Comparison of ENCODE assay signal across 9 mouse cellular contexts in the genomic region with DNA sequence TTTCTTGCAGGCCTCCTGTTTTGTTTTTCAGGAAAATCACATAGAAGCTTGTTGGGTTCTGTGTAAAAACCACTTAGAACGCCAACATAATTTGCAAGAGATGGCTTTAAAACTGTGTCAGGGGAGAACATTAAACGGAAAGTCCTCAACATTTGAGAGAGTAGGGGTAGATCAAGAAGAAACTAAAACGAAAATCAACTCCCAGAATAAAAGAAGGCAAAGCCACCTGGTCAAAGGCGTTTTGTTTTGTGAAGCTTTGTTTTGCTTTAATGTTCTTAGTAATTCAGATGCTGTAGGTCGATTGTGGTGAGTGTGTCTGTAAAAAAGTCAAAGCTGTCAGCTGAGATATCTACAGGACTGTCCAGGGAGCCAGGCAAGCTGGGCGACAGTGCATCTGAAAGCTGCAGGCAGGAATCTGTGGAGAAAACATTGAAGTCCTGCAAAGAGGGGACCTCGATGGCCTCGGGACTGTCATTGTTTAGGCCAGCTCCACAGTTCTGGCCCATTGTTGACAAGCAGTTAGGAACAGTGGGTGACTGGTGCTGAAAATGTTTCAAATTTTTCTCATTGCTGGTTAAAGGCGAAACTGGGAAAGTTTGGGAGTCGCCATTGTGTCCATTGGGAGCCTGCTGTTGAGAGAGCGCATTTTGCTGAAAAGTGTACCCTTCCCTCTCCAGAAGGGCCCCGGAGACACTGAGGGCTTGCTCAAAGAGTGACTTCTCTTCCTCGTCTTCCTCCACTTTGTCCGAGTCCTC. TPM values are rescaled to one million over a fixed set of nuclear protein-coding genes. Genes with fewer than 3 reads are reported as not detected.
DNase-seq lines count a peak whose midpoint lies in the region; ATAC-seq and TF ChIP-seq lines count a peak whose summit lies in the region.
"Had no signal": no experiment of that assay in that cellular context is flagged by ENCODE, and none has a peak within 500 bp of the region (broad histone marks: within the 10 kb centered on the region; RNA-seq: fewer than 3 reads in every experiment).

No protein-coding gene starts in this region.

- H3K9me3 ChIP-seq in embryonic facial prominence, embryonic 11.5 days (replicated peaks; ENCODE audit: control insufficient read depth, low read length), result no peaks in the 10 kb centered on the region
- no peaks in the 10 kb centered on the region for H3K9me3 ChIP-seq in hindbrain, embryonic 14.5 days (ENCODE audit: control insufficient read depth, low read length)
- no peaks in the 10 kb centered on the region for H3K9me3 ChIP-seq in neural tube, embryonic 12.5 days

- peak overlapping the region; percentile 63 for H3K27ac ChIP-seq in liver, adult 2 months (replicated peaks; ENCODE audit: insufficient read depth, low read depth, low read length)
- peak overlapping the region; percentile 76; the same call in 1 of the 2 replicates for H3K27ac ChIP-seq in embryonic facial prominence, embryonic 11.5 days (replicated peaks; ENCODE audit: low read depth, low read length)
- peak overlapping the region; percentile 100 for H3K27ac ChIP-seq in hindbrain, embryonic 14.5 days
- H3K27ac ChIP-seq in neural tube, embryonic 12.5 days, result peak overlapping the region; percentile 100

- peaks cover 29% of the 10 kb centered on the region; the same call in 1 of the 2 replicates for H3K27me3 ChIP-seq in liver, adult 2 months (ENCODE audit: control insufficient read depth, insufficient read depth, low read length)
- peaks cover 67% of the 10 kb centered on the region for H3K27me3 ChIP-seq in embryonic facial prominence, embryonic 11.5 days (ENCODE audit: control insufficient read depth, insufficient read depth, low read length)
- H3K27me3 ChIP-seq in hindbrain, embryonic 14.5 days (ENCODE audit: control insufficient read depth, insufficient read depth, low read length), result peaks cover 39% of the 10 kb centered on the region; the same call in 1 of the 2 replicates
- H3K27me3 ChIP-seq in neural tube, embryonic 12.5 days (replicated peaks), result no peaks in the 10 kb centered on the region

- no peak overlapping the region for H3K4me3 ChIP-seq in liver, adult 2 months (ENCODE audit: insufficient read depth, low read depth, low read length)
- H3K4me3 ChIP-seq in embryonic facial prominence, embryonic 11.5 days (ENCODE audit: low read depth, low read length), result peak overlapping the region; percentile 34
- H3K4me3 ChIP-seq in hindbrain, embryonic 14.5 days (replicated peaks; ENCODE audit: low read length), result peak overlapping the region; percentile 71
- H3K4me3 ChIP-seq in neural tube, embryonic 12.5 days, result peak overlapping the region; percentile 74

- 8% methylated on average over 14 of the region's 14 CpGs for WGBS in liver, adult 2 months
- 1% methylated on average over 14 of the region's 14 CpGs for WGBS in embryonic facial prominence, embryonic 11.5 days
- WGBS in hindbrain, embryonic 14.5 days, result under 1% methylated on average over 14 of the region's 14 CpGs
- WGBS in neural tube, embryonic 12.5 days, result 2% methylated on average over 14 of the region's 14 CpGs

- no peak for TF ChIP-seq POLR2A in liver, adult 2 months (IDR thresholded peaks at IDR 0.05; ENCODE audit: extremely low read depth, insufficient read depth, low read length)

- H3K4me2 ChIP-seq in embryonic facial prominence, embryonic 11.5 days (ENCODE audit: low read depth, low read length), result peak overlapping the region; percentile 32
- H3K4me2 ChIP-seq in hindbrain, embryonic 14.5 days (replicated peaks), result peak overlapping the region; percentile 81
- peak overlapping the region; percentile 99 for H3K4me2 ChIP-seq in neural tube, embryonic 12.5 days (replicated peaks)

- no peaks in the 10 kb centered on the region; the same call in 1 of the 2 replicates for H3K4me1 ChIP-seq in liver, adult 2 months (ENCODE audit: control insufficient read depth, insufficient read depth, low read length)
- no peaks in the 10 kb centered on the region; the same call in 1 of the 2 replicates for H3K4me1 ChIP-seq in embryonic facial prominence, embryonic 11.5 days (ENCODE audit: control insufficient read depth, insufficient read depth, low read length)
- H3K4me1 ChIP-seq in hindbrain, embryonic 14.5 days (replicated peaks; ENCODE audit: control insufficient read depth, insufficient read depth, low read length), result peaks cover 12% of the 10 kb centered on the region
- H3K4me1 ChIP-seq in neural tube, embryonic 12.5 days, result peaks cover 57% of the 10 kb centered on the region

- H3K9ac ChIP-seq in liver, adult 2 months (ENCODE audit: low read depth, low read length), result peak overlapping the region; percentile 44
- peak overlapping the region; percentile 62 for H3K9ac ChIP-seq in embryonic facial prominence, embryonic 11.5 days (replicated peaks; ENCODE audit: low read length)
- peak overlapping the region; percentile 99 for H3K9ac ChIP-seq in hindbrain, embryonic 14.5 days
- peak overlapping the region; percentile 99 for H3K9ac ChIP-seq in neural tube, embryonic 12.5 days

- no peaks in the 10 kb centered on the region for H3K36me3 ChIP-seq in liver, adult 2 months (ENCODE audit: control insufficient read depth, insufficient read depth, low read length)
- no peaks in the 10 kb centered on the region for H3K36me3 ChIP-seq in embryonic facial prominence, embryonic 11.5 days (replicated peaks; ENCODE audit: control insufficient read depth, insufficient read depth, low read depth, low read length)
- 0 out of 2 replicates have a peak, but pooled peaks cover 3% of the 10 kb centered on the region for H3K36me3 ChIP-seq in hindbrain, embryonic 14.5 days (replicated peaks; ENCODE audit: control insufficient read depth, insufficient read depth)
- H3K36me3 ChIP-seq in neural tube, embryonic 12.5 days, result peaks cover 3% of the 10 kb centered on the region; the same call in 1 of the 2 replicates

- H3K79me2 ChIP-seq in liver, adult 2 months (ENCODE audit: control insufficient read depth, insufficient read depth, low read length), result no peaks in the 10 kb centered on the region

- no peak for DNase-seq in liver, adult 2 months (ENCODE audit: extremely low read depth, low read depth, low spot score)
- DNase-seq in liver, result no peak
- DNase-seq in embryonic facial prominence, embryonic 11.5 days (ENCODE audit: low spot score), result no peak
- peak; percentile 64 for DNase-seq in hindbrain, embryonic 14.5 days (ENCODE audit: low spot score)
- DNase-seq in cerebellum, adult 18-20 months, result no peak
- no peak for DNase-seq in testis, postnatal 10 days (ENCODE audit: low spot score)
- no peak for DNase-seq in right cerebral cortex, postnatal 36 days (ENCODE audit: low spot score in 2 of 2)

- no peak for ATAC-seq in embryonic facial prominence, embryonic 11.5 days (replicated peaks; ENCODE audit: insufficient number of reproducible peaks, low FRiP score, low TSS enrichment, low read depth)
- no peak for ATAC-seq in hindbrain, embryonic 14.5 days (ENCODE audit: low FRiP score)
- ATAC-seq in neural tube, embryonic 12.5 days (ENCODE audit: low FRiP score, low read depth), result no peak

- TF ChIP-seq CTCF in liver, adult 2 months (IDR thresholded peaks at IDR 0.05; ENCODE audit: low read depth, low read length), result no peak

RNA-seq across cellular contexts. Expression of a gene that starts 1.8 kb away (rescaled TPM):
- total RNA-seq in liver, adult 2 months (2014; rRNA removed), result 0.09 and 0.40 TPM in 2 replicates
- polyA plus RNA-seq in liver, adult 2 months (2012; rRNA removed), result 0.27 and 0.34 TPM in 2 replicates
- polyA plus RNA-seq in embryonic facial prominence, embryonic 11.5 days (2014; fragmentation: Nextera tagmentation; extraction: Ambion mirVana), result 19.4 and 24.1 TPM in 2 replicates
- 27.6 and 35.1 TPM in 2 replicates for polyA plus RNA-seq in hindbrain, embryonic 14.5 days (2014; fragmentation: Nextera tagmentation; extraction: Ambion mirVana)
- 25.6 and 34.2 TPM in 2 replicates for polyA plus RNA-seq in neural tube, embryonic 12.5 days (2016; fragmentation: Nextera tagmentation; extraction: Ambion mirVana)
- total RNA-seq: granulocyte monocyte progenitor cell, adult 5-6 weeks had no signal

RNA-seq across cellular contexts. Expression of a gene that starts 4.7 kb away (rescaled TPM):
- 0.13 TPM in 1 of 2 replicates, not detected in the other for total RNA-seq in liver, adult 2 months (2014; rRNA removed)
- 0.10 and 0.18 TPM in 2 replicates for polyA plus RNA-seq in liver, adult 2 months (2012; rRNA removed)
- polyA plus RNA-seq in embryonic facial prominence, embryonic 11.5 days (2014; fragmentation: Nextera tagmentation; extraction: Ambion mirVana), result 1.1 TPM in 2 replicates
- polyA plus RNA-seq in hindbrain, embryonic 14.5 days (2014; fragmentation: Nextera tagmentation; extraction: Ambion mirVana), result 2.6 and 3.0 TPM in 2 replicates
- polyA plus RNA-seq in neural tube, embryonic 12.5 days (2016; fragmentation: Nextera tagmentation; extraction: Ambion mirVana), result 4.7 and 5.0 TPM in 2 replicates

RNA-seq across cellular contexts. Expression of a gene that starts 14.5 kb away (rescaled TPM):
- 0.09 TPM in 1 of 2 replicates, not detected in the other for total RNA-seq in liver, adult 2 months (2014; rRNA removed)
- polyA plus RNA-seq in liver, adult 2 months (2012; rRNA removed), result 0.02 TPM in 2 replicates
- 0.13 and 0.22 TPM in 2 replicates for polyA plus RNA-seq in embryonic facial prominence, embryonic 11.5 days (2014; fragmentation: Nextera tagmentation; extraction: Ambion mirVana)
- 4.1 and 5.0 TPM in 2 replicates for polyA plus RNA-seq in hindbrain, embryonic 14.5 days (2014; fragmentation: Nextera tagmentation; extraction: Ambion mirVana)
- polyA plus RNA-seq in neural tube, embryonic 12.5 days (2016; fragmentation: Nextera tagmentation; extraction: Ambion mirVana), result 6.4 and 7.0 TPM in 2 replicates
- total RNA-seq: granulocyte monocyte progenitor cell, adult 5-6 weeks had no signal

RNA-seq across cellular contexts. Expression of a gene that starts 28.8 kb away (rescaled TPM):
- 0.28 TPM in 1 of 2 replicates, not detected in the other for total RNA-seq in liver, adult 2 months (2014; rRNA removed)
- 0.23 and 0.39 TPM in 2 replicates for polyA plus RNA-seq in liver, adult 2 months (2012; rRNA removed)
- 0.31 and 0.34 TPM in 2 replicates for polyA plus RNA-seq in embryonic facial prominence, embryonic 11.5 days (2014; fragmentation: Nextera tagmentation; extraction: Ambion mirVana)
- polyA plus RNA-seq in hindbrain, embryonic 14.5 days (2014; fragmentation: Nextera tagmentation; extraction: Ambion mirVana), result 19.7 and 22.5 TPM in 2 replicates
- 7.1 and 9.7 TPM in 2 replicates for polyA plus RNA-seq in neural tube, embryonic 12.5 days (2016; fragmentation: Nextera tagmentation; extraction: Ambion mirVana)

RNA-seq across cellular contexts. Expression of a gene that starts 41.6 kb away (rescaled TPM):
- total RNA-seq in liver, adult 2 months (2014; rRNA removed), result 0.28 and 0.40 TPM in 2 replicates
- 0.10 and 0.16 TPM in 2 replicates for polyA plus RNA-seq in liver, adult 2 months (2012; rRNA removed)
- polyA plus RNA-seq in embryonic facial prominence, embryonic 11.5 days (2014; fragmentation: Nextera tagmentation; extraction: Ambion mirVana), result 0.39 and 1.4 TPM in 2 replicates
- 175 and 180 TPM in 2 replicates for polyA plus RNA-seq in hindbrain, embryonic 14.5 days (2014; fragmentation: Nextera tagmentation; extraction: Ambion mirVana)
- polyA plus RNA-seq in neural tube, embryonic 12.5 days (2016; fragmentation: Nextera tagmentation; extraction: Ambion mirVana), result 72.6 and 76.1 TPM in 2 replicates

Comparison
In these comparisons a context has a peak if more than half of its experiments do, and no peak if none do; other contexts are left out.
1. H3K9ac ChIP-seq: peak in every context shown above with its lines; median percentile 99 in hindbrain, embryonic 14.5 days; 99 in neural tube, embryonic 12.5 days; 62 in embryonic facial prominence, embryonic 11.5 days; 44 in liver, adult 2 months.
2. H3K4me2 ChIP-seq: peak in every context shown above with its lines; median percentile 99 in neural tube, embryonic 12.5 days; 81 in hindbrain, embryonic 14.5 days; 32 in embryonic facial prominence, embryonic 11.5 days.
3. RNA of a gene that starts 1.8 kb away (polyA plus RNA-seq): 27.6 to 35.1 TPM in hindbrain, embryonic 14.5 days, 25.6 to 34.2 TPM in neural tube, embryonic 12.5 days and 19.4 to 24.1 TPM in embryonic facial prominence, embryonic 11.5 days; 0.27 to 0.34 TPM in liver, adult 2 months; every median in the first group is over 10 times any median in the second.
4. Peak in every context shown above with its lines, with median percentiles within 50 percentile points of each other: H3K27ac ChIP-seq.